Mouse (Mus musculus): ENCODE data around the gene Abhd16a. TPM values are rescaled to one million over a fixed set of nuclear protein-coding genes. Genes with fewer than 3 reads are reported as not detected.

The Abhd16a gene
- polyA plus RNA-seq, 1 experiment from 2014 or later: 114 TPM

GRCm38 (mm10) chr17:35134801-35135590, 45.9 kb downstream of the Abhd16a start, which contains the start of gene Bag6:
Gene Bag6 (plus strand): TSS chr17:35135178.

Other genes starting within 250 kb of the Abhd16a start
- 39.3 and 47.4 TPM in 2 replicates for gene Skiv2l, start 239.1 kb upstream of the Abhd16a start, polyA plus RNA-seq (2015; fragmentation: Nextera tagmentation; extraction: Ambion mirVana)
- gene Nelfe, start 238.9 kb upstream of the Abhd16a start, polyA plus RNA-seq (2015; fragmentation: Nextera tagmentation; extraction: Ambion mirVana): 57.6 and 63.6 TPM in 2 replicates
- 1.4 and 1.6 TPM in 2 replicates for gene Cfb, start 226.7 kb upstream of the Abhd16a start, polyA plus RNA-seq (2015; fragmentation: Nextera tagmentation; extraction: Ambion mirVana)
- 6.0 and 6.9 TPM in 2 replicates for gene Zbtb12, start 209.8 kb upstream of the Abhd16a start, polyA plus RNA-seq (2015; fragmentation: Nextera tagmentation; extraction: Ambion mirVana)
- not detected in 2 replicates for gene Gm20547, start 207.2 kb upstream of the Abhd16a start, polyA plus RNA-seq (2015; fragmentation: Nextera tagmentation; extraction: Ambion mirVana)
- gene C2, start 191.0 kb upstream of the Abhd16a start, polyA plus RNA-seq (2015; fragmentation: Nextera tagmentation; extraction: Ambion mirVana): 4.2 and 4.8 TPM in 2 replicates
- 59.7 and 73.8 TPM in 2 replicates for gene Ehmt2, start 190.8 kb upstream of the Abhd16a start, polyA plus RNA-seq (2015; fragmentation: Nextera tagmentation; extraction: Ambion mirVana)
- 0.10 TPM in 1 of 2 replicates, not detected in the other for gene Slc44a4, start 174.8 kb upstream of the Abhd16a start, polyA plus RNA-seq (2015; fragmentation: Nextera tagmentation; extraction: Ambion mirVana)
- 40.7 and 44.0 TPM in 2 replicates for gene Neu1, start 158.0 kb upstream of the Abhd16a start, polyA plus RNA-seq (2015; fragmentation: Nextera tagmentation; extraction: Ambion mirVana)
- 0.79 and 1.4 TPM in 2 replicates for gene Hspa1b, start 130.0 kb upstream of the Abhd16a start, polyA plus RNA-seq (2015; fragmentation: Nextera tagmentation; extraction: Ambion mirVana)
- not detected in 2 replicates for gene Gm20481, start 119.4 kb upstream of the Abhd16a start, polyA plus RNA-seq (2015; fragmentation: Nextera tagmentation; extraction: Ambion mirVana)
- 13.8 and 15.5 TPM in 2 replicates for gene Hspa1a, start 117.1 kb upstream of the Abhd16a start, polyA plus RNA-seq (2015; fragmentation: Nextera tagmentation; extraction: Ambion mirVana)
- 0.58 and 0.76 TPM in 2 replicates for gene Hspa1l, start 116.6 kb upstream of the Abhd16a start, polyA plus RNA-seq (2015; fragmentation: Nextera tagmentation; extraction: Ambion mirVana)
- 88.6 and 94.3 TPM in 2 replicates for gene Lsm2, start 107.4 kb upstream of the Abhd16a start, polyA plus RNA-seq (2015; fragmentation: Nextera tagmentation; extraction: Ambion mirVana)
- 38.5 and 45.0 TPM in 2 replicates for gene Vars, start 88.3 kb upstream of the Abhd16a start, polyA plus RNA-seq (2015; fragmentation: Nextera tagmentation; extraction: Ambion mirVana)
- gene Vwa7, start 72.7 kb upstream of the Abhd16a start, polyA plus RNA-seq (2015; fragmentation: Nextera tagmentation; extraction: Ambion mirVana): 0.25 and 0.59 TPM in 2 replicates
- gene Sapcd1, start 61.2 kb upstream of the Abhd16a start, polyA plus RNA-seq (2015; fragmentation: Nextera tagmentation; extraction: Ambion mirVana): 3.2 and 4.4 TPM in 2 replicates
- 1.6 and 2.0 TPM in 2 replicates for gene Msh5, start 42.5 kb upstream of the Abhd16a start, polyA plus RNA-seq (2015; fragmentation: Nextera tagmentation; extraction: Ambion mirVana)
- gene Clic1, start 39.3 kb upstream of the Abhd16a start, polyA plus RNA-seq (2015; fragmentation: Nextera tagmentation; extraction: Ambion mirVana): 72.4 and 75.0 TPM in 2 replicates
- 173 and 187 TPM in 2 replicates for gene Ddah2, start 30.2 kb upstream of the Abhd16a start, polyA plus RNA-seq (2015; fragmentation: Nextera tagmentation; extraction: Ambion mirVana)
- not detected in 2 replicates for gene Ly6g6c, start 23.9 kb upstream of the Abhd16a start, polyA plus RNA-seq (2015; fragmentation: Nextera tagmentation; extraction: Ambion mirVana)
- 0.19 and 0.22 TPM in 2 replicates for gene Mpig6b, start 23.1 kb upstream of the Abhd16a start, polyA plus RNA-seq (2015; fragmentation: Nextera tagmentation; extraction: Ambion mirVana)
- 0.52 and 1.2 TPM in 2 replicates for gene Ly6g6e, start 12.4 kb upstream of the Abhd16a start, polyA plus RNA-seq (2015; fragmentation: Nextera tagmentation; extraction: Ambion mirVana)
- gene Ly6g6d, start 11.2 kb upstream of the Abhd16a start, polyA plus RNA-seq (2015; fragmentation: Nextera tagmentation; extraction: Ambion mirVana): 0.81 and 1.9 TPM in 2 replicates
- 0.31 TPM in 1 of 2 replicates, not detected in the other for gene Ly6g6f, start 3.7 kb upstream of the Abhd16a start, polyA plus RNA-seq (2015; fragmentation: Nextera tagmentation; extraction: Ambion mirVana)
- gene Ly6g5c, start 19.0 kb downstream of the Abhd16a start, polyA plus RNA-seq (2015; fragmentation: Nextera tagmentation; extraction: Ambion mirVana): not detected in 2 replicates
- 0.48 and 0.59 TPM in 2 replicates for gene Ly6g5b, start 26.2 kb downstream of the Abhd16a start, polyA plus RNA-seq (2015; fragmentation: Nextera tagmentation; extraction: Ambion mirVana)
- gene Gpank1, start 32.2 kb downstream of the Abhd16a start, polyA plus RNA-seq (2015; fragmentation: Nextera tagmentation; extraction: Ambion mirVana): 15.3 and 17.2 TPM in 2 replicates
- 377 and 395 TPM in 2 replicates for gene Csnk2b, start 32.8 kb downstream of the Abhd16a start, polyA plus RNA-seq (2015; fragmentation: Nextera tagmentation; extraction: Ambion mirVana)
- gene D17H6S53E, start 37.1 kb downstream of the Abhd16a start, polyA plus RNA-seq (2015; fragmentation: Nextera tagmentation; extraction: Ambion mirVana): 9.6 and 11.8 TPM in 2 replicates
- gene Apom, start 42.8 kb downstream of the Abhd16a start, polyA plus RNA-seq (2015; fragmentation: Nextera tagmentation; extraction: Ambion mirVana): 0.21 TPM in 1 of 2 replicates, not detected in the other
- gene Bag6, start 45.9 kb downstream of the Abhd16a start, polyA plus RNA-seq (2015; fragmentation: Nextera tagmentation; extraction: Ambion mirVana): 51.1 and 58.5 TPM in 2 replicates
- 109 and 138 TPM in 2 replicates for gene Prrc2a, start 75.6 kb downstream of the Abhd16a start, polyA plus RNA-seq (2015; fragmentation: Nextera tagmentation; extraction: Ambion mirVana)
- 15.4 and 15.5 TPM in 2 replicates for gene Aif1, start 86.8 kb downstream of the Abhd16a start, polyA plus RNA-seq (2015; fragmentation: Nextera tagmentation; extraction: Ambion mirVana)
- gene Lst1, start 99.2 kb downstream of the Abhd16a start, polyA plus RNA-seq (2015; fragmentation: Nextera tagmentation; extraction: Ambion mirVana): 10.1 and 10.9 TPM in 2 replicates
- gene Ltb, start 105.2 kb downstream of the Abhd16a start, polyA plus RNA-seq (2015; fragmentation: Nextera tagmentation; extraction: Ambion mirVana): 1.4 and 1.6 TPM in 2 replicates
- 0.12 TPM in 1 of 2 replicates, not detected in the other for gene Tnf, start 112.7 kb downstream of the Abhd16a start, polyA plus RNA-seq (2015; fragmentation: Nextera tagmentation; extraction: Ambion mirVana)
- gene Lta, start 116.1 kb downstream of the Abhd16a start, polyA plus RNA-seq (2015; fragmentation: Nextera tagmentation; extraction: Ambion mirVana): 0.71 and 1.0 TPM in 2 replicates
- 0.46 and 0.48 TPM in 2 replicates for gene Gm16181, start 131.6 kb downstream of the Abhd16a start, polyA plus RNA-seq (2015; fragmentation: Nextera tagmentation; extraction: Ambion mirVana)
- gene Atp6v1g2, start 144.4 kb downstream of the Abhd16a start, polyA plus RNA-seq (2015; fragmentation: Nextera tagmentation; extraction: Ambion mirVana): 210 and 227 TPM in 2 replicates
- gene Nfkbil1, start 146.5 kb downstream of the Abhd16a start, polyA plus RNA-seq (2015; fragmentation: Nextera tagmentation; extraction: Ambion mirVana): 12.5 and 13.2 TPM in 2 replicates
- 251 and 271 TPM in 2 replicates for gene Ddx39b, start 152.5 kb downstream of the Abhd16a start, polyA plus RNA-seq (2015; fragmentation: Nextera tagmentation; extraction: Ambion mirVana)
- gene H2-D1, start 173.5 kb downstream of the Abhd16a start, polyA plus RNA-seq (2015; fragmentation: Nextera tagmentation; extraction: Ambion mirVana): 158 and 172 TPM in 2 replicates
- gene H2-Q1, start 231.1 kb downstream of the Abhd16a start, polyA plus RNA-seq (2015; fragmentation: Nextera tagmentation; extraction: Ambion mirVana): 0.65 and 1.1 TPM in 2 replicates